Mouse (Mus musculus): ENCODE data around the gene Comt. TPM values are rescaled to one million over a fixed set of nuclear protein-coding genes. Genes with fewer than 3 reads are reported as not detected.

The Comt gene
- polyA plus RNA-seq, 1 experiment from 2014 or later = 53.9 TPM

- no peak overlapping the region for H3K9ac ChIP-seq (ENCODE audit: low read depth, low read length)
- 93% methylated on average over 4 of the region's 4 CpGs for WGBS
Measured at GRCm38 (mm10) chr16:18449005-18449404, 22.4 kb upstream of the Comt start.

DNA sequence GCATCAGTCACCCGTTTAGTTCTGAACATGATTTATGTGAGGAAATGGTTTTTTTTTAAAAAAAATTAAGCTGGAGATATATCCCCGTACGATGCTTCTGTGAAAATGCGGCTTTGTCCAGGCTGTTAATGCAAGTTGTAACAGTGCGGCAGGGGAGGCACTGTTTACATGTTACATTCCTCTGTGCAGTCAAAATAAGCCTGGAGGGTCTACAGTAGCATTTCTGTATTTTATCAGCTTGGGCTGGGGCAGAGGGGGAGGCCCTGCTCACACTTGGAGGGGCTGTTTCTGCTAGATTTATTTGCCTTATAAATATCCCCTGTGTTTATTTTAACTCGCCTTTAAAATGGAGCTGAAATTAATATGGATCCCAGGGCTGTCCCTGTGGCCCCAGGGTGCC, 21.5 kb upstream of the Comt start:
- no peak overlapping the region for H3K4me3 ChIP-seq (ENCODE audit: low read depth, low read length)
- no peak overlapping the region for H3K27ac ChIP-seq (ENCODE audit: low read depth, low read length)
- ATAC-seq (ENCODE audit: low FRiP score) (no peak), DNase-seq (ENCODE audit: low spot score) (no peak)
- no peak overlapping the region for H3K4me2 ChIP-seq (replicated peaks; ENCODE audit: low read depth, low read length)
- H3K36me3 ChIP-seq (ENCODE audit: control insufficient read depth, insufficient read depth, low read length) = no peaks in the 10 kb centered on the region
- no peaks in the 10 kb centered on the region for H3K4me1 ChIP-seq (replicated peaks; ENCODE audit: control insufficient read depth, insufficient read depth, low read length)
- no peaks in the 10 kb centered on the region for H3K27me3 ChIP-seq (ENCODE audit: control insufficient read depth, insufficient read depth, low read length)
- 61% methylated on average over 6 of the region's 6 CpGs for WGBS
- no peak overlapping the region for H3K9ac ChIP-seq (ENCODE audit: low read depth, low read length)
- no peaks in the 10 kb centered on the region for H3K9me3 ChIP-seq (ENCODE audit: control insufficient read depth, low read length)

More at GRCm38 (mm10) chr16:18449005-18449404, 22.4 kb upstream of the Comt start:
- H3K27me3 ChIP-seq (ENCODE audit: control insufficient read depth, insufficient read depth, low read length) = no peaks in the 10 kb centered on the region
- no peaks in the 10 kb centered on the region for H3K4me1 ChIP-seq (replicated peaks; ENCODE audit: control insufficient read depth, insufficient read depth, low read length)
- H3K4me2 ChIP-seq (replicated peaks; ENCODE audit: low read depth, low read length) = no peak overlapping the region
- DNase-seq (ENCODE audit: low spot score) (no peak), ATAC-seq (ENCODE audit: low FRiP score) (no peak)
- no peak overlapping the region for H3K27ac ChIP-seq (ENCODE audit: low read depth, low read length)
- no peak overlapping the region for H3K4me3 ChIP-seq (ENCODE audit: low read depth, low read length)
- no peaks in the 10 kb centered on the region for H3K36me3 ChIP-seq (ENCODE audit: control insufficient read depth, insufficient read depth, low read length)
- H3K9me3 ChIP-seq (ENCODE audit: control insufficient read depth, low read length) = no peaks in the 10 kb centered on the region

DNA sequence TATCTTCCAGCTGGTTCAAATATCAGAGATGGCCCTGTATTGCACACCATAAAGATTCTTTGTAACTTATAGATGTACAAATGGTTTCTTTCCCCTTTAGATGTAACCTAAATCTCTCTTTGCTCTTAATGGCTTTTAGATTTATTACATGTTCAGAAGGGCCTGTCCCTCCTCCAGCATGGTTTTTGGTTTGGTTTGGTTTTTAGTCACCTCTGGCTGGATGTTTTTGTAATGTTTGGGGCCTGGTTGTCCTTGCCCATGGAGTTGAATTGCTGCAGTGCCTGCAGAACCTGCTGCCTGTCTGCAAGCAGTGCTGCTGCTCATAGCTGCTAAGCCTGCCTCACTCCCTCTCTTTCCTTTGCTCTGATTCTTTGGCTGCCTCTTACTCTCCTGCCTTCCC, 20.6 kb upstream of the Comt start:
- Histone ChIP-seq H3K4me2 (replicated peaks; ENCODE audit: low read depth, low read length) (no peak overlapping the region), H3K4me3 (ENCODE audit: low read depth, low read length) (no peak overlapping the region), H3K9me3 (ENCODE audit: control insufficient read depth, low read length) (no peaks in the 10 kb centered on the region), H3K27ac (ENCODE audit: low read depth, low read length) (no peak overlapping the region), H3K27me3 (ENCODE audit: control insufficient read depth, insufficient read depth, low read length) (no peaks in the 10 kb centered on the region), H3K9ac (ENCODE audit: low read depth, low read length) (no peak overlapping the region), H3K36me3 (ENCODE audit: control insufficient read depth, insufficient read depth, low read length) (no peaks in the 10 kb centered on the region), H3K4me1 (replicated peaks; ENCODE audit: control insufficient read depth, insufficient read depth, low read length) (no peaks in the 10 kb centered on the region)
- no peak for ATAC-seq (ENCODE audit: low FRiP score)
- DNase-seq (ENCODE audit: low spot score) = no peak

DNA sequence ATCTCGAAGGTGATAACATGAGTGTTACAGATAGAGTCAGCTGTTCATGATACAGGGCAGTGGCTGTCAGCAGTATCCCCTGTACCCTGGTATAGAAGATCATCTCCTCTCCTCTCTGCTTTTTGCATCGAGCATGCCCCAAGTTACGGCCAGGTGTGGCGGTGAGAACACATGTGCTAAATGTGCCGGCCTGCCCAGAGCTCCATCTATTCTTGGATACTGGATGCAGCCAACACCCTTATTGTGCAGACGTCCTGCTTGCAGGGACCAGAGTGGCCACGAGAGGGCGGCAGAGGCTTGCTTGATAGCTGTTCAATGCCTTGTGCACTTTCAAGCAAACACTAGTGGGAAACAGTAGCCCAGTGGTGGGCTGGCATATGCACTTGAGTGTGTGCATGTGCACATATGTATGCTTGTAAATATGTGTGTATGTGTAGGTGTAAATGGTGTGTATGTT, 16.8 kb upstream of the Comt start:
- Histone ChIP-seq H3K36me3 (ENCODE audit: control insufficient read depth, insufficient read depth, low read length) (no peaks in the 10 kb centered on the region), H3K4me2 (replicated peaks; ENCODE audit: low read depth, low read length) (no peak overlapping the region)
- 28% methylated on average over 8 of the region's 8 CpGs for WGBS

GRCm38 (mm10) chr16:18436128-18436527, 9.5 kb upstream of the Comt start:
- WGBS = 90% methylated on average over 6 of the region's 6 CpGs
- H3K27me3 ChIP-seq (ENCODE audit: control insufficient read depth, insufficient read depth, low read length) = no peaks in the 10 kb centered on the region
- ATAC-seq (ENCODE audit: low FRiP score) (no peak), DNase-seq (ENCODE audit: low spot score) (no peak)
- H3K27ac ChIP-seq (ENCODE audit: low read depth, low read length) = no peak overlapping the region
- no peaks in the 10 kb centered on the region for H3K9me3 ChIP-seq (ENCODE audit: control insufficient read depth, low read length)
- no peak overlapping the region for H3K4me2 ChIP-seq (replicated peaks; ENCODE audit: low read depth, low read length)
- no peaks in the 10 kb centered on the region for H3K4me1 ChIP-seq (replicated peaks; ENCODE audit: control insufficient read depth, insufficient read depth, low read length)
- H3K9ac ChIP-seq (ENCODE audit: low read depth, low read length) = no peak overlapping the region
- no peaks in the 10 kb centered on the region for H3K36me3 ChIP-seq (ENCODE audit: control insufficient read depth, insufficient read depth, low read length)
- no peak overlapping the region for H3K4me3 ChIP-seq (ENCODE audit: low read depth, low read length)

More for the DNA sequence above, 16.8 kb upstream of the Comt start:
- Histone ChIP-seq H3K4me1 (replicated peaks; ENCODE audit: control insufficient read depth, insufficient read depth, low read length) (no peaks in the 10 kb centered on the region), H3K4me3 (ENCODE audit: low read depth, low read length) (no peak overlapping the region), H3K9me3 (ENCODE audit: control insufficient read depth, low read length) (no peaks in the 10 kb centered on the region), H3K9ac (ENCODE audit: low read depth, low read length) (no peak overlapping the region), H3K27me3 (ENCODE audit: control insufficient read depth, insufficient read depth, low read length) (no peaks in the 10 kb centered on the region), H3K27ac (ENCODE audit: low read depth, low read length) (no peak overlapping the region)
- ATAC-seq (ENCODE audit: low FRiP score) = peak; percentile 81
- DNase-seq (ENCODE audit: low spot score) = peak; percentile 98

DNA sequence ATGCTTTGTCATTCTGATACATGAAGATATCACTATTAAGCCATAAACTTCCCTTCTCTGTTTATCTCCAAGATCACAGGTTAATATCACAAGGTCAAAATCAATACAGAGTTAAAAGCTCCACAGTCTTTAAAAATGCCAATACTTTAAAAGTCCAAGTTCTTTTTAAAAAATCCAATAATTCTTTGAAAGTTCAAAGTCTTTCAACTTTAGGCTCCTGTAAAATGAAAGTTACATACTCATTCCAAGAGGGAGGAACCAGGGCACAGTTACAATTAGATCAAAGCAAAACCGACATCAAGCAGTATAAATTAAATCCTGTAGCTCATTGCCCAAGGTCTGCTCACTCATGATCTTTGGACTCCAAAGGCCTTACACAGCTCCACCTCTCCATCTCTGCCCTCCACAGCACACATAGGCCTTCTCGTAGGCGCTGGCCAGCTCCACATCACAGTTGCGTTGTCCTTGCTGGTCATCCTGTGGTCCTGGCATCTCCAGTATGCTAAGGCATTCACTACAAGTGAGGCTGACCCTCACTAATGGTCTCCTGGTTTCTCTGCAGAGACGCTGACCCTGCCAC, 6.8 kb upstream of the Comt start:
- no peaks in the 10 kb centered on the region for H3K27me3 ChIP-seq (ENCODE audit: control insufficient read depth, insufficient read depth, low read length)
- no peak for DNase-seq (ENCODE audit: low spot score)
- H3K9me3 ChIP-seq (ENCODE audit: control insufficient read depth, low read length) = no peaks in the 10 kb centered on the region
- 96% methylated on average over 5 of the region's 5 CpGs for WGBS
- H3K4me2 ChIP-seq (replicated peaks; ENCODE audit: low read depth, low read length) = no peak overlapping the region
- no peak overlapping the region for H3K4me3 ChIP-seq (ENCODE audit: low read depth, low read length)
- ATAC-seq (ENCODE audit: low FRiP score) = no peak
- H3K36me3 ChIP-seq (ENCODE audit: control insufficient read depth, insufficient read depth, low read length) = no peaks in the 10 kb centered on the region
- H3K4me1 ChIP-seq (replicated peaks; ENCODE audit: control insufficient read depth, insufficient read depth, low read length) = no peaks in the 10 kb centered on the region
- no peak overlapping the region for H3K27ac ChIP-seq (ENCODE audit: low read depth, low read length)
- H3K9ac ChIP-seq (ENCODE audit: low read depth, low read length) = no peak overlapping the region

- no peak for ATAC-seq (ENCODE audit: low FRiP score)
- H3K36me3 ChIP-seq (ENCODE audit: control insufficient read depth, insufficient read depth, low read length) = no peaks in the 10 kb centered on the region
- H3K27ac ChIP-seq (ENCODE audit: low read depth, low read length) = no peak overlapping the region
- H3K4me3 ChIP-seq (ENCODE audit: low read depth, low read length) = no peak overlapping the region
- H3K4me2 ChIP-seq (replicated peaks; ENCODE audit: low read depth, low read length) = no peak overlapping the region
- no peak for DNase-seq (ENCODE audit: low spot score)
- 78% methylated on average over 8 of the region's 8 CpGs for WGBS
- no peaks in the 10 kb centered on the region for H3K9me3 ChIP-seq (ENCODE audit: control insufficient read depth, low read length)
- H3K9ac ChIP-seq (ENCODE audit: low read depth, low read length) = no peak overlapping the region
- H3K27me3 ChIP-seq (ENCODE audit: control insufficient read depth, insufficient read depth, low read length) = no peaks in the 10 kb centered on the region
- no peaks in the 10 kb centered on the region; the same call in 1 of the 2 replicates for H3K4me1 ChIP-seq (replicated peaks; ENCODE audit: control insufficient read depth, insufficient read depth, low read length)
Measured at GRCm38 (mm10) chr16:18430641-18431212, 4.1 kb upstream of the Comt start.

DNA sequence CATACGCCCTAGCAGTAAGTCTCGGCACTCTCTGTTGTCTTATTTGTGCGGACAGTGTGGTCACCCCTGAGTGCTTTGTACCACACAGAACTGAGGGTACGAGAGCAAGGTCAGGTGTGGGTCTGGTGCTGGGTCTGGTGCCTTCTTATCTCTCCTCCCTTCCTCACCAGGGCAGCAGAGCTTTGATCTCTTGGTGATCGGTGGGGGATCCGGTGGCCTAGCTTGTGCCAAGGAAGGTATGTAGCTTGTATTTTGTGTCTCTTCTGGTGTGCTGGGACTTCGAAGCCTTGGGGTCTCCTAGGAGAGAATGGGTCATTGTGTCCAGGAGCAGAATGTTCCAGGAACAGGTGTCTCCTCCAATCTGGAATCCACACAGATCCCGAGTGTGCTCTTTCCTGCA, 3.0 kb upstream of the Comt start:
- no peaks in the 10 kb centered on the region for H3K9me3 ChIP-seq (ENCODE audit: control insufficient read depth, low read length)
- 90% methylated on average over 8 of the region's 8 CpGs for WGBS
- no peak overlapping the region for H3K27ac ChIP-seq (ENCODE audit: low read depth, low read length)
- H3K4me3 ChIP-seq (ENCODE audit: low read depth, low read length) = no peak overlapping the region
- H3K36me3 ChIP-seq (ENCODE audit: control insufficient read depth, insufficient read depth, low read length) = no peaks in the 10 kb centered on the region
- no peaks in the 10 kb centered on the region for H3K27me3 ChIP-seq (ENCODE audit: control insufficient read depth, insufficient read depth, low read length)
- no peak for ATAC-seq (ENCODE audit: low FRiP score)
- no peak overlapping the region for H3K9ac ChIP-seq (ENCODE audit: low read depth, low read length)
- no peaks in the 10 kb centered on the region; the same call in 1 of the 2 replicates for H3K4me1 ChIP-seq (replicated peaks; ENCODE audit: control insufficient read depth, insufficient read depth, low read length)
- H3K4me2 ChIP-seq (replicated peaks; ENCODE audit: low read depth, low read length) = no peak overlapping the region
- DNase-seq (ENCODE audit: low spot score) = no peak

GRCm38 (mm10) chr16:18428516-18429042, 1.9 kb upstream of the Comt start:
- DNase-seq (ENCODE audit: low spot score) (no peak), ATAC-seq (ENCODE audit: low FRiP score) (no peak)
- H3K4me3 ChIP-seq (ENCODE audit: low read depth, low read length) = no peak overlapping the region
- H3K27ac ChIP-seq (ENCODE audit: low read depth, low read length) = no peak overlapping the region
- H3K9ac ChIP-seq (ENCODE audit: low read depth, low read length) = no peak overlapping the region
- no peaks in the 10 kb centered on the region for H3K27me3 ChIP-seq (ENCODE audit: control insufficient read depth, insufficient read depth, low read length)
- H3K9me3 ChIP-seq (ENCODE audit: control insufficient read depth, low read length) = no peaks in the 10 kb centered on the region
- WGBS = 90% methylated on average over 7 of the region's 7 CpGs
- H3K4me1 ChIP-seq (replicated peaks; ENCODE audit: control insufficient read depth, insufficient read depth, low read length) = no peaks in the 10 kb centered on the region; the same call in 1 of the 2 replicates
- H3K36me3 ChIP-seq (ENCODE audit: control insufficient read depth, insufficient read depth, low read length) = no peaks in the 10 kb centered on the region
- H3K4me2 ChIP-seq (replicated peaks; ENCODE audit: low read depth, low read length) = no peak overlapping the region
